Mouse (Mus musculus): Measurements from ENCODE around the gene Magi1. TPM values are rescaled to one million over a fixed set of nuclear protein-coding genes. Genes with fewer than 3 reads are reported as not detected.

Gene Magi1
- total and polyA plus RNA-seq, 2 experiments: 4.9 to 17.7 TPM

DNA sequence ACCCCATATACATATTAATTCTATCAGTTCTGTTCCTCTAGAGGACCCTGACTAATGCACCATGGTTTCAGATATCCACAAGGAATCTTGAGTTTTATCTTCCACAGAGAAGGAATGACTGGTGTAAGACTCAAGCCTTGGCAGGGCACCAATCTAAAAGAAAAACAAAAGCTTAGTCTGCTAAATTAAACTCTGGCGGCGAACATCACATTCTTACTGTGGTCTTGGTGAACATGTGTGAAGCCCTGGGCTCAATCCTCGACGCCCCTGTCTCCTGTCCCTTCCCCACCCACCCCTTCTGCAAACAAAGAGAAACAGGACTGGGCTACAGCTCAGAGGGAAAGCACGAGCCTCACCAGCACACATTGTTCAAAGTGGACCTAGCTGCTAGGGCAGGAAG lies 182.5 kb downstream of the Magi1 start:
- Histone ChIP-seq H3K4me1 (ENCODE audit: control insufficient read depth, insufficient read depth, low read length) (peaks cover 2% of the 10 kb centered on the region), H3K27me3 (ENCODE audit: control insufficient read depth, insufficient read depth, low read length) (no peaks in the 10 kb centered on the region), H3K79me2 (ENCODE audit: control insufficient read depth, insufficient read depth, low read length) (peaks cover 30% of the 10 kb centered on the region), H3K9ac (ENCODE audit: low read depth, low read length) (no peak overlapping the region), H3K4me3 (ENCODE audit: insufficient read depth, low read depth, low read length) (no peak overlapping the region), H3K36me3 (ENCODE audit: control insufficient read depth, insufficient read depth, low read length) (no peaks in the 10 kb centered on the region), H3K27ac (replicated peaks; ENCODE audit: insufficient read depth, low read depth, low read length) (no peak overlapping the region)
- no peak for TF ChIP-seq CTCF (IDR thresholded peaks at IDR 0.05; ENCODE audit: low read depth, low read length)
- TF ChIP-seq POLR2A (IDR thresholded peaks at IDR 0.05; ENCODE audit: extremely low read depth, insufficient read depth, low read length): no peak
- WGBS: 55% methylated on average over 5 of the region's 5 CpGs
- no peak for DNase-seq (ENCODE audit: extremely low read depth, low read depth, low spot score)

- Histone ChIP-seq H3K36me3 (ENCODE audit: control insufficient read depth, insufficient read depth, low read length) (no peaks in the 10 kb centered on the region), H3K27me3 (ENCODE audit: control insufficient read depth, insufficient read depth, low read length) (no peaks in the 10 kb centered on the region), H3K4me3 (ENCODE audit: insufficient read depth, low read depth, low read length) (no peak overlapping the region), H3K27ac (replicated peaks; ENCODE audit: insufficient read depth, low read depth, low read length) (no peak overlapping the region), H3K79me2 (ENCODE audit: control insufficient read depth, insufficient read depth, low read length) (peaks cover 26% of the 10 kb centered on the region; the same call in 1 of the 2 replicates), H3K4me1 (ENCODE audit: control insufficient read depth, insufficient read depth, low read length) (peaks cover 3% of the 10 kb centered on the region), H3K9ac (ENCODE audit: low read depth, low read length) (no peak overlapping the region)
- no peak for DNase-seq (ENCODE audit: extremely low read depth, low read depth, low spot score)
- WGBS: 75% methylated on average over 4 of the region's 4 CpGs
- TF ChIP-seq POLR2A (IDR thresholded peaks at IDR 0.05; ENCODE audit: extremely low read depth, insufficient read depth, low read length): no peak
- no peak for TF ChIP-seq CTCF (IDR thresholded peaks at IDR 0.05; ENCODE audit: low read depth, low read length)
Observed at GRCm38 (mm10) chr6:94094924-94095685, 188.6 kb downstream of the Magi1 start.

DNA sequence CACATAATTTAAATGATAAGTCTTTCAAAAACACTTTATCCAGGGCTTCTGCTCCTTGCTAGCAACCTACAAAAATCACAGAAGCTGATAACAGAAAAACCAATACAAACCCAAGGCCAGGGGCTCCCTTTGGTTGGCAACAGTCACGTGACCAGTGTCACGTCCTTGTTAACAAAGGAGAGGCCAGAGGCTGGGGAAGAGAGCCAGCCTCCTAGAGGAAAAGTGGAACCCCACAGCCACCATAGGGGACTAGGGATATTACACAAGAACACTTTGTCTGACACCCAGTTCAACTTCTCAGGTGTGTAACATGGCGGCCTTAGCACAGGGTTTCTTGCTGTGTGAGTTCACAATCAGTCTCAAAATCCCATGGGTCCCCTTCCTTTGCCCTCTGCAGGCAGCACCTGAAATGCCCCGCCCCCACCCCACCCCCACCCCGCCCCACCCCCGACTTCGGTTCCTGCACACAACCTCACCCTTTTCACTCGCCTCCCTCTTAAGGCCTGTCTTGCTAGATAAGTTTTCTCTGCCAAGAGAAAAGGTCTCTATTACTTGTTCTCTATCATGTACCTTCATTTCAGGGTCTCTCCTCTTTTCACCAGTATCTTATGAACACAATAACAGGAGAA lies 190.6 kb downstream of the Magi1 start:
- WGBS: 55% methylated on average over 8 of the region's 8 CpGs
- no peak overlapping the region for H3K27ac ChIP-seq (replicated peaks; ENCODE audit: insufficient read depth, low read depth, low read length)
- no peaks in the 10 kb centered on the region for H3K36me3 ChIP-seq (ENCODE audit: control insufficient read depth, insufficient read depth, low read length)
- TF ChIP-seq POLR2A (IDR thresholded peaks at IDR 0.05; ENCODE audit: extremely low read depth, insufficient read depth, low read length) (no peak), CTCF (IDR thresholded peaks at IDR 0.05; ENCODE audit: low read depth, low read length) (no peak)
- H3K4me1 ChIP-seq (ENCODE audit: control insufficient read depth, insufficient read depth, low read length): peaks cover 3% of the 10 kb centered on the region
- H3K9ac ChIP-seq (ENCODE audit: low read depth, low read length): no peak overlapping the region
- no peaks in the 10 kb centered on the region for H3K27me3 ChIP-seq (ENCODE audit: control insufficient read depth, insufficient read depth, low read length)
- no peak overlapping the region for H3K4me3 ChIP-seq (ENCODE audit: insufficient read depth, low read depth, low read length)
- DNase-seq (ENCODE audit: extremely low read depth, low read depth, low spot score): no peak
- H3K79me2 ChIP-seq (ENCODE audit: control insufficient read depth, insufficient read depth, low read length): peaks cover 24% of the 10 kb centered on the region; the same call in 1 of the 2 replicates

- Histone ChIP-seq H3K27me3 (ENCODE audit: control insufficient read depth, insufficient read depth, low read length) (no peaks in the 10 kb centered on the region), H3K9ac (ENCODE audit: low read depth, low read length) (no peak overlapping the region), H3K27ac (replicated peaks; ENCODE audit: insufficient read depth, low read depth, low read length) (no peak overlapping the region), H3K79me2 (ENCODE audit: control insufficient read depth, insufficient read depth, low read length) (peaks cover 24% of the 10 kb centered on the region; the same call in 1 of the 2 replicates), H3K36me3 (ENCODE audit: control insufficient read depth, insufficient read depth, low read length) (no peaks in the 10 kb centered on the region), H3K4me1 (ENCODE audit: control insufficient read depth, insufficient read depth, low read length) (peaks cover 3% of the 10 kb centered on the region), H3K4me3 (ENCODE audit: insufficient read depth, low read depth, low read length) (no peak overlapping the region)
- WGBS: 94% methylated on average over 4 of the region's 4 CpGs
- TF ChIP-seq POLR2A (IDR thresholded peaks at IDR 0.05; ENCODE audit: extremely low read depth, insufficient read depth, low read length) (no peak), CTCF (IDR thresholded peaks at IDR 0.05; ENCODE audit: low read depth, low read length) (no peak)
- no peak for DNase-seq (ENCODE audit: extremely low read depth, low read depth, low spot score)
Observed at GRCm38 (mm10) chr6:94092500-94092899, 191.2 kb downstream of the Magi1 start.

DNA sequence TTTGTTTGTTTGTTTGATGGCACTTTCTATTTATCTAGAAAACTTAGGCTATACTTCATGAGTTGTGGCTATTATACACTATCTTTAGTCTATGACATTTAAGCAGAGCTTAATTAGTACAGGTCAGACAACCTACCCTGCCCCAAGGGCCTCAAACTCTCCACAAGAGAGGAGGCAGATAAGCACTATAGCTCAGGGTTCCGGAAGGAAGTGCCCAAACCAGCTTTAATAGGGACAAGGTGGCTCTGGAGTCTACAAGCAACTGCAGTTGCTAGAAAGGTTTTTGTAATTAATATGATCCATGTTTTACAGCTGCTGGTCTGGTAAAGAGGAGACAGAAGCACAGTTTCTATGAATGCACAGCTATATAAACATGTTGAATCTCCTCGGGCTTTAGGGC lies 196.9 kb downstream of the Magi1 start:
- Histone ChIP-seq H3K27ac (replicated peaks; ENCODE audit: insufficient read depth, low read depth, low read length) (no peak overlapping the region), H3K36me3 (ENCODE audit: control insufficient read depth, insufficient read depth, low read length) (no peaks in the 10 kb centered on the region), H3K4me1 (ENCODE audit: control insufficient read depth, insufficient read depth, low read length) (peaks cover 4% of the 10 kb centered on the region), H3K4me3 (ENCODE audit: insufficient read depth, low read depth, low read length) (no peak overlapping the region), H3K79me2 (ENCODE audit: control insufficient read depth, insufficient read depth, low read length) (peaks cover 18% of the 10 kb centered on the region; the same call in 1 of the 2 replicates), H3K9ac (ENCODE audit: low read depth, low read length) (no peak overlapping the region), H3K27me3 (ENCODE audit: control insufficient read depth, insufficient read depth, low read length) (no peaks in the 10 kb centered on the region)
- no peak for DNase-seq (ENCODE audit: extremely low read depth, low read depth, low spot score)
- WGBS: 81% methylated on average over 2 of the region's 2 CpGs
- TF ChIP-seq CTCF (IDR thresholded peaks at IDR 0.05; ENCODE audit: low read depth, low read length) (no peak), POLR2A (IDR thresholded peaks at IDR 0.05; ENCODE audit: extremely low read depth, insufficient read depth, low read length) (no peak)

DNA sequence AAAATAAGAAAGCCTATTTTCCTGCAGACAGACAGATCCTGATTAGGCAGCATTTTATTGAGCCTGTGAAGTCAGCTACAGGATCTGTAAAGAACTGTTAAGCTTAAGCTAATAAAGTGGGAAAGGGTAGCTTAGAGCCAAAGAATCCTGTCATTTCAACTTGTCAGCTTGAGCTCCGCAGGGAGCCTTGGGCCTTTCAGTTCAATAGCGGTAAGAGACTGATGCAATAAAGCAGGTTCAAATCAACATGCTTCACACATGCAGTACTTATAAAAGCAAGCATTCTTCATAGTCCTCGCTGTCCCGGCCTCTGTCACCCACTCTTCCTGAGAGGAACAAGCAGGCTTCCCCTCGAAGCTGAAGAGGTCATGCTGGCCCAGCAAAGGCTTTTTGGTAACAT lies 199.0 kb downstream of the Magi1 start:
- H3K79me2 ChIP-seq (ENCODE audit: control insufficient read depth, insufficient read depth, low read length): peaks cover 7% of the 10 kb centered on the region; the same call in 1 of the 2 replicates
- no peak overlapping the region for H3K27ac ChIP-seq (replicated peaks; ENCODE audit: insufficient read depth, low read depth, low read length)
- no peak overlapping the region for H3K9ac ChIP-seq (ENCODE audit: low read depth, low read length)
- no peaks in the 10 kb centered on the region for H3K27me3 ChIP-seq (ENCODE audit: control insufficient read depth, insufficient read depth, low read length)
- H3K4me1 ChIP-seq (ENCODE audit: control insufficient read depth, insufficient read depth, low read length): peaks cover 4% of the 10 kb centered on the region
- DNase-seq (ENCODE audit: extremely low read depth, low read depth, low spot score): no peak
- no peaks in the 10 kb centered on the region for H3K36me3 ChIP-seq (ENCODE audit: control insufficient read depth, insufficient read depth, low read length)
- H3K4me3 ChIP-seq (ENCODE audit: insufficient read depth, low read depth, low read length): no peak overlapping the region
- WGBS: 77% methylated on average over 5 of the region's 5 CpGs
- TF ChIP-seq POLR2A (IDR thresholded peaks at IDR 0.05; ENCODE audit: extremely low read depth, insufficient read depth, low read length) (no peak), CTCF (IDR thresholded peaks at IDR 0.05; ENCODE audit: low read depth, low read length) (no peak)
